Mouse (Mus musculus): ENCODE measurements around the gene Sh2b1. TPM values are rescaled to one million over a fixed set of nuclear protein-coding genes. Genes with fewer than 3 reads are reported as not detected.

Gene Sh2b1
- 22.6 and 30.3 TPM in 2 replicates for total RNA-seq (2014; rRNA removed; ENCODE audit: low replicate concordance)
- 34.4 and 34.5 TPM in 2 replicates for polyA plus RNA-seq (2015; fragmentation: Nextera tagmentation; extraction: Ambion mirVana)

GRCm38 (mm10) chr7:126474993-126475581 is at the start of gene Sh2b1:
Sh2b1 (minus strand) TSS chr7:126475424.
- Histone ChIP-seq H3K9me3 (replicated peaks; ENCODE audit: control insufficient read depth, low read length) (no peaks in the 10 kb centered on the region), H3K4me2 (ENCODE audit: low read depth, low read length) (peak within 1 kb of the TSS; percentile 94), H3K9ac (replicated peaks; ENCODE audit: low read depth, low read length) (peak within 1 kb of the TSS; percentile 99), H3K4me1 (ENCODE audit: control insufficient read depth, insufficient read depth) (peaks cover 14% of the 10 kb centered on the region), H3K4me3 (ENCODE audit: low read depth, low read length) (peak within 1 kb of the TSS; percentile 90), H3K27me3 (ENCODE audit: control insufficient read depth, insufficient read depth, low read length) (no peaks in the 10 kb centered on the region), H3K27ac (ENCODE audit: low read depth) (peak within 1 kb of the TSS; percentile 95), H3K36me3 (replicated peaks; ENCODE audit: control insufficient read depth, insufficient read depth, low read length) (peaks cover 26% of the 10 kb centered on the region)
- peak; percentile 95 for DNase-seq (ENCODE audit: low spot score)
- TF ChIP-seq CTCF (IDR thresholded peaks at IDR 0.05; ENCODE audit: low read depth) (peak; percentile 27), EP300 (IDR thresholded peaks at IDR 0.05; ENCODE audit: low read depth) (peak; percentile 71; the same call in 1 of the 2 replicates)
- ATAC-seq (ENCODE audit: insufficient read depth, low read depth), result peak; percentile 95
- WGBS, result under 1% methylated on average over 53 of the region's 53 CpGs

GRCm38 (mm10) chr7:126523316-126523715 is 48.1 kb upstream of the Sh2b1 start:
- TF ChIP-seq EP300 (IDR thresholded peaks at IDR 0.05; ENCODE audit: low read depth), result no peak
- TF ChIP-seq CTCF (IDR thresholded peaks at IDR 0.05; ENCODE audit: low read depth), result no peak
- H3K36me3 ChIP-seq (replicated peaks; ENCODE audit: control insufficient read depth, insufficient read depth, low read length), result no peaks in the 10 kb centered on the region
- H3K4me2 ChIP-seq (ENCODE audit: low read depth, low read length), result no peak overlapping the region
- no peak for DNase-seq (ENCODE audit: low spot score)
- WGBS, result 74% methylated on average over 3 of the region's 3 CpGs
- no peaks in the 10 kb centered on the region for H3K4me1 ChIP-seq (ENCODE audit: control insufficient read depth, insufficient read depth)
- H3K4me3 ChIP-seq (ENCODE audit: low read depth, low read length), result no peak overlapping the region
- no peaks in the 10 kb centered on the region for H3K27me3 ChIP-seq (ENCODE audit: control insufficient read depth, insufficient read depth, low read length)
- no peaks in the 10 kb centered on the region for H3K9me3 ChIP-seq (replicated peaks; ENCODE audit: control insufficient read depth, low read length)
- no peak overlapping the region for H3K27ac ChIP-seq (ENCODE audit: low read depth)
- ATAC-seq (ENCODE audit: insufficient read depth, low read depth), result no peak
- no peak overlapping the region for H3K9ac ChIP-seq (replicated peaks; ENCODE audit: low read depth, low read length)

DNA sequence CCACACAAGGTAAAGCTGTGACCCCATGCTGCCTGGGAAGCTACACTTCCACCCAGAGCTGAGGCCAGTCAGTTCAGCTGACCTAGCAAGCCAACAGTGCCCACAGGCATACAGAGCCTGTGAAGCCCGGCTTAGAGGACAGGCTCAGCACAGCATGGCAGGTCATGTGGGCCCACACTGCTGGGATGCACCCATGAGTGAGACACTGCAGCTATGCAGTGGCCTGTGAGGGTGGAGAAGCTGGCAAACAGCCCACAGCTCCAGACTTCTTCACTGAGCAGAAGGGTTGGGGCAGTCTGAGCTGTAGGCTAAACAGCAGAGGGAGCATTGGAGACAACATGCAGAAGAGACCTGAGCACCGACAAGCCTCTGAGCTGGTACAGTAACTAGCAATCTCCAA is 44.3 kb upstream of the Sh2b1 start:
- H3K9me3 ChIP-seq (replicated peaks; ENCODE audit: control insufficient read depth, low read length), result no peaks in the 10 kb centered on the region
- 51% methylated on average over 2 of the region's 2 CpGs for WGBS
- no peaks in the 10 kb centered on the region for H3K27me3 ChIP-seq (ENCODE audit: control insufficient read depth, insufficient read depth, low read length)
- H3K4me2 ChIP-seq (ENCODE audit: low read depth, low read length), result no peak overlapping the region
- H3K27ac ChIP-seq (ENCODE audit: low read depth), result no peak overlapping the region
- no peak overlapping the region for H3K9ac ChIP-seq (replicated peaks; ENCODE audit: low read depth, low read length)
- DNase-seq (ENCODE audit: low spot score) (no peak), ATAC-seq (ENCODE audit: insufficient read depth, low read depth) (no peak)
- TF ChIP-seq EP300 (IDR thresholded peaks at IDR 0.05; ENCODE audit: low read depth) (no peak), CTCF (IDR thresholded peaks at IDR 0.05; ENCODE audit: low read depth) (peak; percentile 7; the same call in 1 of the 2 replicates)
- H3K4me1 ChIP-seq (ENCODE audit: control insufficient read depth, insufficient read depth), result no peaks in the 10 kb centered on the region
- no peak overlapping the region for H3K4me3 ChIP-seq (ENCODE audit: low read depth, low read length)
- no peaks in the 10 kb centered on the region for H3K36me3 ChIP-seq (replicated peaks; ENCODE audit: control insufficient read depth, insufficient read depth, low read length)

DNA sequence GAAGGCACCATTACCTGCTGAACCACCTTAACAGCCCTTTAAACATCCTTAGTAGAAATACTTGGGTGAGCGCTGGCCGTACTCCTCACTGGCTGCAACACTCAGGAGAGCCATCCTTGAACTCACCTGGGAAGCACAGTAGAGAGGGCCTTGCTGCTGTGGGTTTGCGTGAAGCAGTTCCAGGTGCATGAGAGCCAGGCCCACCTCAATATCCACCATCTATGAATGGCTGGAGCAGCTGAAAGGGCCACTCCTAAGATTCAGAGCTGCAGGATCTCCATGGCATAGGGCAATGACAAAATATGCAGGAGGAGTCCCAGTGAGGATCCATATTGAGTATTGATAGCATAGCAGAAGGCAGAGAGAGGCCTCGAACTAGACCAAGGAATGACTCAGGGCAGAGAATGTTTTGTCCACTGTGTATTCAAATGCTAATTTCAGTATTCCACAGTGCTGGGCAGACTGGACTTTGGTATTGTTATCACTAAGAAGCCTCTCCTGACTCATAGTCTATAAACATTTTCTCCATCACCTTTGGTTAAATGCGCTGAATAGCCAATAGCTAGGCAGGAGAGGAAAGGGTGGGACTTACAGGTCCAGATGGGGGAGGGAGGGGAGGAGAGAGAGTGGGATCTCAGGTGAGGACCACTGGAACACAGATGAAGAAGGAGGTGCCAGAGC is 43.2 kb upstream of the Sh2b1 start:
- 85% methylated on average over 5 of the region's 5 CpGs for WGBS
- no peak overlapping the region for H3K4me2 ChIP-seq (ENCODE audit: low read depth, low read length)

GRCm38 (mm10) chr7:126511287-126511686 is 36.1 kb upstream of the Sh2b1 start:
- no peak overlapping the region for H3K27ac ChIP-seq (ENCODE audit: low read depth)
- 52% methylated on average over 3 of the region's 3 CpGs for WGBS
- peak; percentile 18 for DNase-seq (ENCODE audit: low spot score)
- no peak overlapping the region for H3K4me3 ChIP-seq (ENCODE audit: low read depth, low read length)
- 0 out of 2 replicates have a peak, but pooled peaks have one; percentile 11 for ATAC-seq (ENCODE audit: insufficient read depth, low read depth)
- TF ChIP-seq CTCF (IDR thresholded peaks at IDR 0.05; ENCODE audit: low read depth) (no peak), EP300 (IDR thresholded peaks at IDR 0.05; ENCODE audit: low read depth) (no peak)
- no peaks in the 10 kb centered on the region for H3K4me1 ChIP-seq (ENCODE audit: control insufficient read depth, insufficient read depth)
- no peaks in the 10 kb centered on the region for H3K27me3 ChIP-seq (ENCODE audit: control insufficient read depth, insufficient read depth, low read length)
- H3K9me3 ChIP-seq (replicated peaks; ENCODE audit: control insufficient read depth, low read length), result no peaks in the 10 kb centered on the region
- no peak overlapping the region for H3K9ac ChIP-seq (replicated peaks; ENCODE audit: low read depth, low read length)
- H3K4me2 ChIP-seq (ENCODE audit: low read depth, low read length), result no peak overlapping the region
- H3K36me3 ChIP-seq (replicated peaks; ENCODE audit: control insufficient read depth, insufficient read depth, low read length), result no peaks in the 10 kb centered on the region

More for the DNA sequence above, 43.2 kb upstream of the Sh2b1 start:
- no peak for ATAC-seq (ENCODE audit: insufficient read depth, low read depth)
- no peaks in the 10 kb centered on the region for H3K27me3 ChIP-seq (ENCODE audit: control insufficient read depth, insufficient read depth, low read length)
- TF ChIP-seq CTCF (IDR thresholded peaks at IDR 0.05; ENCODE audit: low read depth), result no peak
- TF ChIP-seq EP300 (IDR thresholded peaks at IDR 0.05; ENCODE audit: low read depth), result no peak
- no peak overlapping the region for H3K4me3 ChIP-seq (ENCODE audit: low read depth, low read length)
- no peaks in the 10 kb centered on the region for H3K4me1 ChIP-seq (ENCODE audit: control insufficient read depth, insufficient read depth)
- no peaks in the 10 kb centered on the region for H3K9me3 ChIP-seq (replicated peaks; ENCODE audit: control insufficient read depth, low read length)
- H3K36me3 ChIP-seq (replicated peaks; ENCODE audit: control insufficient read depth, insufficient read depth, low read length), result no peaks in the 10 kb centered on the region
- no peak overlapping the region for H3K27ac ChIP-seq (ENCODE audit: low read depth)
- no peak overlapping the region for H3K9ac ChIP-seq (replicated peaks; ENCODE audit: low read depth, low read length)
- DNase-seq (ENCODE audit: low spot score), result no peak
